Mouse (Mus musculus): ENCODE results near the gene Ryr2.

Ryr2 gene

DNA sequence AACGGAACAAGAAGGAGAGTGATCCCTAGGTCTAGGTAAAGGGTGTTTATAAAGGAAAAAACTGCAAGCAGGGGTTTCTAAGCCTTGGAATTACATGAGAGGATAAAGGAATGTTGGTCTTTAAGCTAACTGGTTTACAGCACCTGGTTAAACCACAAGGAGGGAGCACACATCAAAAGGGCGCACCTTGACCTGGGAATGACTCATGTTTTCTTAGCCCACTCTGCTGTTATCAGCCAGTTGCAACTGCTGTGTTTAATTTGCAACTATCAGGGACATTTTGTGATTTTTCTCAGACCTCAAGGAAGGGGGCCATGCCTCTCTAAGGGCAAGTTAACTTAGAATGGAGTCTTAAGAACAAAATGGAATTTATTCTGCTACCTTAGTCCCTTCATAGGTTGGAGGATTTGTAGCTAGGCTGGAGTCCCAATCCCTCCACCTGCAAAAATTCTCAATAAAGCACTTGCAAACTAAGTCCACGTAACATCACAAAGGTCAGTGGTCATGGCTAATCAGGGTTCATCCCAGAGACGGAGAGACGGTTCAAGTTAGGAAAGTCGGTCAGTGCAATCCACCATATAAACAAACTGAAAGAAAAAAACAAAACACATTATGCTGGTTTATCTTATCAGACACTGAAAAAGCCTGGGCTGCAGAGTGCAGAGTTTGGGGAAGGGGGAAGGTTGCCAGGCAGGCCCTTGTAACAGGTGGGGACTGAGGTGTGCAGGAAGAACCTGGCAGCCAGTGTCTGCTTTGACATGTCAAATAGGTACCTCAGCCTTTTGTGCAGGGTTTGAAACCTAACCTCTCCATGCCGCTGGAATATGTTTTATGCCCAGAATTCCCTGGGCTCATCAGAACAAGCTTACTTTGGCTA, 574.5 kb downstream of the Ryr2 start:
- no peak for DNase-seq

GRCm38 (mm10) chr13:11523612-11524011, 583.1 kb downstream of the Ryr2 start:
- DNase-seq, result no peak

DNA sequence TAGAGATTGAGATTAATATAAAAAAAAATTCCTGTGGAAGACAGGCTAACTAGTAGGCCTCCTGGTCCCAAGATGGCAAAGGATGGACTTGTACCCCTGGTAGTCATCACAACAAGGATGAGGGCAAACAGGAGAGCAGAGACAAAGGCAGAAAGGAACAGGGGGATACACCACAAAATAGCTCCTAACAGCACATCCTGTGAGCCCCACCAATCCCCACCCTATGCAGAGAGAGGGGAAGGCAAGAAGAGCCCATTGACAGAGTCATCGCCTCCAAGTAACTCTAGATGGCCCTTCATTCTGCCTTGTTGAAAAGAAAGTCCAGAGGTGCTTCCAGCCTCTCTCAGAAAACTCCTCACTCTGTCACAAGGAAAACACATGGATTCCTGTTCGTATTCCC, 586.0 kb downstream of the Ryr2 start:
- DNase-seq, result no peak

GRCm38 (mm10) chr13:11511540-11512177, 595.1 kb downstream of the Ryr2 start:
- no peak for DNase-seq

All from thymus, postnatal 36 days (tissue).